In genomic region chr6:108938646-108939045, GRCm38 (mm10) we compare ENCODE assay signal across 16 mouse cellular contexts.
"Had no signal": no experiment of that assay in that cellular context is flagged by ENCODE, and none has a peak within 500 bp of the region (broad histone marks: within the 10 kb centered on the region; RNA-seq: fewer than 3 reads in every experiment).

No protein-coding gene starts in this region.

- H3K27ac ChIP-seq: limb, embryonic 12.5 days; limb, embryonic 15.5 days; liver, embryonic 14.5 days; macrophage; midbrain, embryonic 12.5 days; midbrain, embryonic 15.5 days; neural tube, embryonic 13.5 days had no signal

- H3K9me3 ChIP-seq: limb, embryonic 12.5 days; limb, embryonic 15.5 days; midbrain, embryonic 12.5 days; midbrain, embryonic 15.5 days; neural tube, embryonic 13.5 days had no signal

- H3K27me3 ChIP-seq: limb, embryonic 12.5 days; limb, embryonic 15.5 days; midbrain, embryonic 12.5 days; midbrain, embryonic 15.5 days; neural tube, embryonic 13.5 days had no signal

- H3K4me1 ChIP-seq: limb, embryonic 12.5 days; limb, embryonic 15.5 days; midbrain, embryonic 12.5 days; midbrain, embryonic 15.5 days; neural tube, embryonic 13.5 days had no signal

- H3K4me3 ChIP-seq: limb, embryonic 12.5 days; limb, embryonic 15.5 days; midbrain, embryonic 12.5 days; midbrain, embryonic 15.5 days; neural tube, embryonic 13.5 days had no signal

- H3K36me3 ChIP-seq: limb, embryonic 12.5 days; limb, embryonic 15.5 days; midbrain, embryonic 12.5 days; midbrain, embryonic 15.5 days; neural tube, embryonic 13.5 days had no signal

- DNase-seq: kidney, postnatal 14 days; kidney, postnatal 4 days; left cerebral cortex, postnatal 4 days; liver, postnatal 0 days; lung, embryonic 14.5 days; retina, postnatal 1 day; right cerebral cortex, postnatal 25 days; thymus, adult 18-20 months; thymus, postnatal 36 days had no signal
